Comparison of ENCODE assay signal across 8 mouse cellular contexts in the genomic region with DNA sequence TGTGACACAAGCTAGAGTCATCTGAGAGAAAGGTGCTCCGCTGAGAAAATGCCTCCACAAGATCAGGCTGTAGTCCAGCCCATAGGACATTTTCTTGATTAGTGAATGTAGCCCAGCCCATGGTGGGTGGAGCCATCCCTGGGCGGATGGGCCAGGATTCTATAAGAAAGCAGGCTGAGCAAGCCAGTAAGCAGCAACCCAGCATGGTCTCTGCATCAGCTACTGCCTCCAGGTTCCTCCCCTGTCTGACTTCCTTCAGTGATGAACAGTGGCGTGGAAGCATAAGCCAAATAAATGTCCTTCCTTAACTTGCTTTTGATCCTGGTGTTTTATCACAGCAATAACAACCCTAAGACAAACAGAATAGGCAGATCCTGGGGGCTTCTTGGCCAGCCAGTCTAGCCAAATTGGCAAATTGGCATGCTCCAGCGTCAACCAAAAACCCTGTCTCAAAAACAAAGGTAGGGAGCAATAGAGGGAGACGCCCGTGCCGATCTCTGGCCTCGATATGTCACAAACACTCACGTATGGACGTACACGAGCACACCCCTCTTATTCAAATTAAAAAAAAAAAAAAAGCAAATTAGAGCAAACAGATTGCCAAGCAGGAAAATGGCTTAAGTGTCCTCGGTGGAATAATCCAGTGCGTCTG. TPM values are rescaled to one million over a fixed set of nuclear protein-coding genes. Genes with fewer than 3 reads are reported as not detected.
A peak's percentile ranks its signal among the peaks of the same experiment; 100 is the strongest.
DNase-seq lines count a peak whose midpoint lies in the region; ATAC-seq and TF ChIP-seq lines count a peak whose summit lies in the region.

No protein-coding gene starts in this region.

- 9% methylated on average over 13 of the region's 13 CpGs for WGBS in lung, postnatal 0 days
- WGBS in heart, postnatal 0 days = 19% methylated on average over 13 of the region's 13 CpGs
- WGBS in limb, embryonic 10.5 days = 15% methylated on average over 13 of the region's 13 CpGs
- 13% methylated on average over 13 of the region's 13 CpGs for whole genome bisulfite sequencing in neural tube, embryonic 12.5 days

- TF ChIP-seq EP300 in lung, postnatal 0 days (IDR thresholded peaks at IDR 0.05) = no peak
- no peak for TF ChIP-seq EP300 in heart, postnatal 0 days (IDR thresholded peaks at IDR 0.05; ENCODE audit: low read depth)

- H3K4me2 ChIP-seq in lung, postnatal 0 days (replicated peaks; ENCODE audit: low read depth, low read length) = peak overlapping the region; percentile 57
- peak overlapping the region; percentile 53 for H3K4me2 ChIP-seq in heart, postnatal 0 days (ENCODE audit: low read depth, low read length)
- peak overlapping the region; percentile 54 for H3K4me2 ChIP-seq in neural tube, embryonic 12.5 days (replicated peaks)

- no peak for ATAC-seq in lung, postnatal 0 days
- no peak for ATAC-seq in heart, postnatal 0 days (ENCODE audit: insufficient read depth, low read depth)
- ATAC-seq in neural tube, embryonic 12.5 days (ENCODE audit: low FRiP score, low read depth) = 0 out of 2 replicates have a peak, but pooled peaks have one; percentile 23

- no peaks in the 10 kb centered on the region for H3K9me3 ChIP-seq in lung, postnatal 0 days (ENCODE audit: low read length)
- no peaks in the 10 kb centered on the region for H3K9me3 ChIP-seq in heart, postnatal 0 days (replicated peaks; ENCODE audit: control insufficient read depth, low read length)
- H3K9me3 ChIP-seq in limb, embryonic 10.5 days (replicated peaks) = no peaks in the 10 kb centered on the region
- H3K9me3 ChIP-seq in neural tube, embryonic 12.5 days = no peaks in the 10 kb centered on the region

- peaks cover 5% of the 10 kb centered on the region; the same call in 1 of the 2 replicates for H3K4me1 ChIP-seq in lung, postnatal 0 days (ENCODE audit: insufficient read depth, low read depth, low read length)
- H3K4me1 ChIP-seq in heart, postnatal 0 days (ENCODE audit: control insufficient read depth, insufficient read depth) = peaks cover 3% of the 10 kb centered on the region; the same call in 1 of the 2 replicates
- peaks cover 25% of the 10 kb centered on the region for H3K4me1 ChIP-seq in limb, embryonic 10.5 days
- peaks cover 18% of the 10 kb centered on the region for H3K4me1 ChIP-seq in neural tube, embryonic 12.5 days

- no peaks in the 10 kb centered on the region for H3K27me3 ChIP-seq in lung, postnatal 0 days (replicated peaks; ENCODE audit: insufficient read depth, low read length)
- no peaks in the 10 kb centered on the region for H3K27me3 ChIP-seq in heart, postnatal 0 days (ENCODE audit: control insufficient read depth, insufficient read depth, low read length)
- H3K27me3 ChIP-seq in limb, embryonic 10.5 days (ENCODE audit: low read depth, poor library complexity, severe bottlenecking) = no peaks in the 10 kb centered on the region
- H3K27me3 ChIP-seq in neural tube, embryonic 12.5 days (replicated peaks) = no peaks in the 10 kb centered on the region

- H3K27ac ChIP-seq in lung, postnatal 0 days (ENCODE audit: low read length) = no peak overlapping the region
- H3K27ac ChIP-seq in heart, postnatal 0 days (ENCODE audit: low read depth) = no peak overlapping the region
- H3K27ac ChIP-seq in limb, embryonic 10.5 days = peak overlapping the region; percentile 50
- peak overlapping the region; percentile 38; the same call in 1 of the 2 replicates for H3K27ac ChIP-seq in neural tube, embryonic 12.5 days

- no peak for TF ChIP-seq CTCF in lung, postnatal 0 days (IDR thresholded peaks at IDR 0.05)
- no peak for TF ChIP-seq CTCF in heart, postnatal 0 days (IDR thresholded peaks at IDR 0.05; ENCODE audit: low read depth)

- no peak overlapping the region for H3K9ac ChIP-seq in lung, postnatal 0 days (replicated peaks; ENCODE audit: low read depth)
- H3K9ac ChIP-seq in heart, postnatal 0 days (replicated peaks; ENCODE audit: low read depth, low read length) = no peak overlapping the region
- H3K9ac ChIP-seq in neural tube, embryonic 12.5 days = no peak overlapping the region

- H3K4me3 ChIP-seq in lung, postnatal 0 days (ENCODE audit: low read depth, low read length) = 0 out of 2 replicates have a peak overlapping the region, but pooled peaks have one; percentile 16
- H3K4me3 ChIP-seq in heart, postnatal 0 days (ENCODE audit: low read depth, low read length) = peak overlapping the region; percentile 15
- H3K4me3 ChIP-seq in limb, embryonic 10.5 days = peak overlapping the region; percentile 44
- peak overlapping the region; percentile 13; the same call in 1 of the 2 replicates for H3K4me3 ChIP-seq in neural tube, embryonic 12.5 days

- peak; percentile 45 for DNase-seq in lung, postnatal 0 days (ENCODE audit: low spot score)
- DNase-seq in lung, postnatal 14 days = no peak
- peak; percentile 68 to 78 for DNase-seq in cerebellum, postnatal 25 days
- no peak for DNase-seq in heart, postnatal 0 days (ENCODE audit: low spot score)
- peak; percentile 52 for DNase-seq in limb, embryonic 10.5 days (ENCODE audit: low spot score)
- DNase-seq in thymus, postnatal 10 days (ENCODE audit: low spot score in 2 of 2) = no peak
- DNase-seq in urinary bladder, postnatal 14 days (ENCODE audit: low spot score) = no peak

- peaks cover 16% of the 10 kb centered on the region for H3K36me3 ChIP-seq in lung, postnatal 0 days (ENCODE audit: insufficient read depth, low read length)
- H3K36me3 ChIP-seq in heart, postnatal 0 days (replicated peaks; ENCODE audit: control insufficient read depth, insufficient read depth, low read length) = peaks cover 10% of the 10 kb centered on the region; the same call in 1 of the 2 replicates
- H3K36me3 ChIP-seq in limb, embryonic 10.5 days = peaks cover 17% of the 10 kb centered on the region
- H3K36me3 ChIP-seq in neural tube, embryonic 12.5 days = peaks cover 15% of the 10 kb centered on the region

RNA-seq across cellular contexts. Expression of gene Os9, which starts 2.0 kb away (rescaled TPM):
- polyA plus RNA-seq in lung, postnatal 0 days (2015; fragmentation: Nextera tagmentation; extraction: Ambion mirVana) = 112 and 113 TPM in 2 replicates
- total RNA-seq in heart, postnatal 0 days (2014; rRNA removed; ENCODE audit: low replicate concordance) = 39.8 and 45.2 TPM in 2 replicates
- polyA plus RNA-seq in heart, postnatal 0 days (2015; fragmentation: Nextera tagmentation; extraction: Ambion mirVana) = 36.0 and 40.0 TPM in 2 replicates
- 41.3 and 49.7 TPM in 2 replicates for polyA plus RNA-seq in limb, embryonic 10.5 days (2016; fragmentation: Nextera tagmentation; extraction: Ambion mirVana)
- polyA plus RNA-seq in neural tube, embryonic 12.5 days (2016; fragmentation: Nextera tagmentation; extraction: Ambion mirVana) = 118 and 123 TPM in 2 replicates

RNA-seq across cellular contexts. Expression of gene B4galnt1, which starts 42.1 kb away (rescaled TPM):
- 9.1 and 9.6 TPM in 2 replicates for polyA plus RNA-seq in lung, postnatal 0 days (2015; fragmentation: Nextera tagmentation; extraction: Ambion mirVana)
- 2.3 and 7.7 TPM in 2 replicates for total RNA-seq in heart, postnatal 0 days (2014; rRNA removed; ENCODE audit: low replicate concordance)
- polyA plus RNA-seq in heart, postnatal 0 days (2015; fragmentation: Nextera tagmentation; extraction: Ambion mirVana) = 0.72 and 0.82 TPM in 2 replicates
- 2.8 and 3.4 TPM in 2 replicates for polyA plus RNA-seq in limb, embryonic 10.5 days (2016; fragmentation: Nextera tagmentation; extraction: Ambion mirVana)
- polyA plus RNA-seq in neural tube, embryonic 12.5 days (2016; fragmentation: Nextera tagmentation; extraction: Ambion mirVana) = 29.2 and 31.5 TPM in 2 replicates

RNA-seq across cellular contexts. Expression of gene Agap2, which starts 47.8 kb away (rescaled TPM):
- polyA plus RNA-seq in lung, postnatal 0 days (2015; fragmentation: Nextera tagmentation; extraction: Ambion mirVana) = 0.04 and 0.32 TPM in 2 replicates
- total RNA-seq in heart, postnatal 0 days (2014; rRNA removed; ENCODE audit: low replicate concordance) = 1.4 and 1.7 TPM in 2 replicates
- 0.15 and 0.29 TPM in 2 replicates for polyA plus RNA-seq in heart, postnatal 0 days (2015; fragmentation: Nextera tagmentation; extraction: Ambion mirVana)
- polyA plus RNA-seq in limb, embryonic 10.5 days (2016; fragmentation: Nextera tagmentation; extraction: Ambion mirVana) = 0.03 TPM in 1 of 2 replicates, not detected in the other
- 1.1 and 1.3 TPM in 2 replicates for polyA plus RNA-seq in neural tube, embryonic 12.5 days (2016; fragmentation: Nextera tagmentation; extraction: Ambion mirVana)

RNA-seq across cellular contexts. Expression of gene Tspan31, which starts 52.8 kb away (rescaled TPM):
- 99.5 and 110 TPM in 2 replicates for polyA plus RNA-seq in lung, postnatal 0 days (2015; fragmentation: Nextera tagmentation; extraction: Ambion mirVana)
- total RNA-seq in heart, postnatal 0 days (2014; rRNA removed; ENCODE audit: low replicate concordance) = 104 and 117 TPM in 2 replicates
- polyA plus RNA-seq in heart, postnatal 0 days (2015; fragmentation: Nextera tagmentation; extraction: Ambion mirVana) = 73.5 and 79.9 TPM in 2 replicates
- polyA plus RNA-seq in limb, embryonic 10.5 days (2016; fragmentation: Nextera tagmentation; extraction: Ambion mirVana) = 169 and 181 TPM in 2 replicates
- polyA plus RNA-seq in neural tube, embryonic 12.5 days (2016; fragmentation: Nextera tagmentation; extraction: Ambion mirVana) = 137 and 147 TPM in 2 replicates

RNA-seq across cellular contexts. Expression of gene Slc26a10, which starts 57.5 kb away (rescaled TPM):
- polyA plus RNA-seq in lung, postnatal 0 days (2015; fragmentation: Nextera tagmentation; extraction: Ambion mirVana) = 1.0 and 1.1 TPM in 2 replicates
- total RNA-seq in heart, postnatal 0 days (2014; rRNA removed; ENCODE audit: low replicate concordance) = 51.0 and 61.2 TPM in 2 replicates
- polyA plus RNA-seq in heart, postnatal 0 days (2015; fragmentation: Nextera tagmentation; extraction: Ambion mirVana) = 22.8 and 23.3 TPM in 2 replicates
- 3.4 and 4.1 TPM in 2 replicates for polyA plus RNA-seq in limb, embryonic 10.5 days (2016; fragmentation: Nextera tagmentation; extraction: Ambion mirVana)
- polyA plus RNA-seq in neural tube, embryonic 12.5 days (2016; fragmentation: Nextera tagmentation; extraction: Ambion mirVana) = 1.5 and 1.8 TPM in 2 replicates

Comparison
In these comparisons a context has a peak if more than half of its experiments do, and no peak if none do; other contexts are left out.
1. DNase-seq: peak in lung, postnatal 0 days (single experiment), cerebellum, postnatal 25 days (2 of 2) and limb, embryonic 10.5 days (single experiment); none in lung, postnatal 14 days (single experiment), heart, postnatal 0 days (single experiment), thymus, postnatal 10 days (0 of 2) and urinary bladder, postnatal 14 days (single experiment).
2. H3K27ac ChIP-seq: peak in limb, embryonic 10.5 days (single experiment) and neural tube, embryonic 12.5 days (single experiment); none in lung, postnatal 0 days (single experiment) and heart, postnatal 0 days (single experiment).
3. Peak in every context shown above with its lines, with median percentiles within 50 percentile points of each other: H3K4me2 ChIP-seq and H3K4me3 ChIP-seq.